Mouse (Mus musculus) cerebellum, postnatal 10 days (tissue): ENCODE data around the gene Cyp39a1.

Experiments
- DNase-seq, 2 experiments: peaks; one replicate each; pipeline ENCODE4 v3.0.0; 2021; ENCODE audit warnings: mixed read lengths in 2 of 2

Cyp39a1 gene

DNA sequence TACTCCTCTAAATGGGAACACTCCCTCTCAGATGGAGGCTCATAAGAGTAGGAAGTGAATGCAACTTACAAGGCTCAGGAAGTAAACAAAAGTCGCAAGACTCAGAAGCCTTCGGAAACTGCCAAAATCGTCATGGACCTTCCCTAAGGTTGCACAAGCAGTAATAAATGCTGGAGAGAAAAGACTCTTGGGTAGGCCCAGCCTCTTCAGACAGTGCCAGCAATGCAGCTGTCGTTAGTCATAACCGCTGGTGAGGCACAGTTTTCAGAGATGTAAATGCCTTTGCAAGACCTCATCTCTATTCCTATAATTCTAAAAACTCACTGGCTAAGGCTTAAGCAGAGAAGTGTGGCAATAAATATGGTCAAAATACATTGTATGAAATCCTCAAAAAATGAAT lies 121.0 kb downstream of the Cyp39a1 start:
- DNase-seq = no peak

DNA sequence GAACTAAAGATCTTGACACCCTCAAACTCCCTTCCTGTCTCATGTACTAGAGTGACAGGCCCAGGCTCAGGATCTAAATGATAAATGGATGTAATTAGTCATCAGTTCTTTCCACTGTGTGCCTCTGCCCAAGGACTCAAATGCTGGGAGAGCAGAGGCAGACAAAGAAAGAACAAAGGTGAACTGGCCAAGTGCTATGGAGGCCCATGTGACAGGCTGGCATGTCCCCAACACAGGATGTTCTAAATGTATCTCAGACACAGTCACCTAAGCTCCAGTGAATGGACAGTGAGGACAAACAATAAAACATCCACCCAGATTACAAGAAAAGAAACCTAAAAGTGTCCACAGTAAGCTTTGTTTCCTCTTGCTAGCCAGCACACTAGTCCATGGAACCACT lies 122.2 kb downstream of the Cyp39a1 start:
- DNase-seq = no peak

DNA sequence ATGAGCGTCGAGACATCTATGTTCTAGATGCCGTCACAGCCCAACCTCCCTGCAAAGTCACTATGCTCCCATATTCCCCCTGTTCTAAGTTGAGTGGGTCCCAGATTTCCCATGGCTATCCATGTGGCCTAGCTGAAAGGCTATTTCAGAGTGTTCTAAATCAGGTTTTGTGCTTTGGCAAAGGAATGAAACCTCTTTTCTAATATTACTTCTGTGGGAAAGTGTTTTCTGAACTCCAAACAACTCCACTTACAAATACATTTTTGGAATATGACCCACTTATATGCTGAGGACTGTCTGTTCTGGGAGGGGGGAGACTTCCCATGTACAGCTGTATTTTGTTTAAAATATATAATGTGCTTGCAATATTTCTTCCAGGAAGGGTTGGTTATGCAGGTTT lies 124.5 kb downstream of the Cyp39a1 start:
- DNase-seq = no peak

DNA sequence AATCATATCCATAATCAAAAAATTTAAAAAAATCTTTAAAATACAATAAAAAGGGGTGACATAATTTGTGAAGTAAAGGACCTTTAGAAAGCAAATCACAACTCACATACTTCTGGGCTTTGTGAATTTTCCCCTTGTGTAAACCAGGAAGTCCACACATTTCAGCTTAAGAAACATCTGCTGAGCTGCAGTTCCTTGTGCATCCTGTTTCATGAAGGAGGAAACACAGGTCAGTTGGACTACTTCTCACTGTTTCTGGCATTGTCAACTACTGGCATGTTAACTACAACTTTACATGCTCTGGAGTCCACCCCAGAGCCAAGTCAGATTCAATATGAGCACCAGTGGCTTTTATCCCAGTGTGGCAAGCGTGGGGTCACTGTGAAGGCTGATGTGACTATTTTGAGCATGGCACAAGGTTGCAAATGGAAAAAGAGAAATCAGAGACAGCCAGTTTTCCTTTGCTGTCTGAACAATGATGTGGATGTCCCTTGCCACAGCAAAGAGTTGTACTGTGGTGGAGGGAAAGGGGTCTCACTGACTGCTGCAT lies 127.6 kb downstream of the Cyp39a1 start:
- DNase-seq = no peak
